Mouse (Mus musculus) fat pad, adult 2 months (tissue): Measurements from ENCODE around the gene Lgr5.

Source experiments
- DNase-seq: peaks from one replicate; pipeline ENCODE4 v3.0.0-alpha.2; 2011; ENCODE audit warnings: low read depth, low spot score; ENCODE audit errors: extremely low read depth

The Lgr5 gene

GRCm38 (mm10) chr10:115457368-115458021, 130.1 kb downstream of the Lgr5 start:
- no peak for DNase-seq

GRCm38 (mm10) chr10:115448614-115449013, 139.0 kb downstream of the Lgr5 start:
- DNase-seq, result no peak

- DNase-seq, result peak; percentile 95
Measured at GRCm38 (mm10) chr10:115437286-115437685, 150.3 kb downstream of the Lgr5 start.

GRCm38 (mm10) chr10:115425351-115425750, 162.2 kb downstream of the Lgr5 start:
- no peak for DNase-seq

- DNase-seq, result no peak
Measured at GRCm38 (mm10) chr10:115421976-115422375, 165.6 kb downstream of the Lgr5 start.

- DNase-seq, result no peak
Measured at GRCm38 (mm10) chr10:115414056-115414455, 173.5 kb downstream of the Lgr5 start.

- no peak for DNase-seq
Measured at GRCm38 (mm10) chr10:115413496-115413895, 174.1 kb downstream of the Lgr5 start.

- no peak for DNase-seq
Measured at GRCm38 (mm10) chr10:115406393-115406792, 181.2 kb downstream of the Lgr5 start.
